Mouse (Mus musculus) urinary bladder, postnatal 36 days (tissue): ENCODE data around the gene Olfr963.
"Not testable (repeated sequence)": the region's sequence is repeated elsewhere in the genome, so short reads cannot be mapped to it uniquely, and the experiment has no call there.

Source experiments
- DNase-seq, 2 experiments: peaks; one replicate each; pipeline ENCODE4 v3.0.0; 2022; ENCODE audit warnings: low spot score in 2 of 2, mixed read lengths in 1 of 2

Olfr963 gene

GRCm38 (mm10) chr9:39666905-39667304 lies at the start of gene Olfr963:
Gene Olfr963 (plus strand): TSS chr9:39667205.
- DNase-seq = no peak

- DNase-seq = no peak
These were observed 45.9 kb upstream of the Olfr963 start, which contains the start of gene Olfr960 for GRCm38 (mm10) chr9:39621073-39621472. Gene Olfr960 (plus strand): TSS chr9:39621373.

- DNase-seq = no peak
These were observed 43.2 kb upstream of the Olfr963 start for GRCm38 (mm10) chr9:39623783-39624182.

- no peak for DNase-seq
These were observed 42.3 kb upstream of the Olfr963 start for GRCm38 (mm10) chr9:39624711-39625110.

GRCm38 (mm10) chr9:39629069-39629468 lies 37.9 kb upstream of the Olfr963 start:
- no peak for DNase-seq

- DNase-seq = no peak
These were observed 33.0 kb upstream of the Olfr963 start for GRCm38 (mm10) chr9:39633913-39634594.

- DNase-seq = no peak
These were observed 22.2 kb upstream of the Olfr963 start, which contains the start of gene Olfr961 for GRCm38 (mm10) chr9:39644785-39645184. Gene Olfr961 (plus strand): TSS chr9:39645085.

GRCm38 (mm10) chr9:39647382-39647781 lies 19.6 kb upstream of the Olfr963 start:
- no peak for DNase-seq

GRCm38 (mm10) chr9:39654756-39655396 lies 12.1 kb upstream of the Olfr963 start:
- no peak for DNase-seq

- DNase-seq = no peak
These were observed 2.7 kb downstream of the Olfr963 start for GRCm38 (mm10) chr9:39669723-39670122.

- DNase-seq = no peak
These were observed 7.8 kb downstream of the Olfr963 start for GRCm38 (mm10) chr9:39674820-39675219.

GRCm38 (mm10) chr9:39678557-39678956 lies 11.6 kb downstream of the Olfr963 start:
- DNase-seq = no peak

- DNase-seq = no peak
These were observed 12.3 kb downstream of the Olfr963 start for GRCm38 (mm10) chr9:39679280-39679679.

- not testable (repeated sequence) for DNase-seq
These were observed 34.1 kb downstream of the Olfr963 start for GRCm38 (mm10) chr9:39701123-39701522.

GRCm38 (mm10) chr9:39707017-39707416 lies 40.0 kb downstream of the Olfr963 start, which contains the start of gene Olfr149:
Gene Olfr149 (minus strand): TSS chr9:39707117.
- DNase-seq = no peak

GRCm38 (mm10) chr9:39708958-39709357 lies 42.0 kb downstream of the Olfr963 start:
- no peak for DNase-seq

GRCm38 (mm10) chr9:39711053-39711452 lies 44.0 kb downstream of the Olfr963 start, which contains the start of gene Olfr965:
Gene Olfr965 (plus strand): TSS chr9:39711353.
- DNase-seq = no peak
